Mouse (Mus musculus): ENCODE data around the gene Rbm8a2. TPM values are rescaled to one million over a fixed set of nuclear protein-coding genes. Genes with fewer than 3 reads are reported as not detected.
"Not testable (repeated sequence)": the region's sequence is repeated elsewhere in the genome, so short reads cannot be mapped to it uniquely, and the experiment has no call there.

Rbm8a2 gene
- polyA plus RNA-seq (2015; fragmentation: Nextera tagmentation; extraction: Ambion mirVana) = 0.47 and 0.48 TPM in 2 replicates

- not testable (repeated sequence) for H3K9ac ChIP-seq (replicated peaks; ENCODE audit: low read depth, low read length); H3K9me3 ChIP-seq (ENCODE audit: control insufficient read depth, low read length); ATAC-seq; H3K36me3 ChIP-seq (ENCODE audit: control insufficient read depth, insufficient read depth); H3K4me1 ChIP-seq (replicated peaks; ENCODE audit: control insufficient read depth, insufficient read depth, low read length); H3K27me3 ChIP-seq (replicated peaks; ENCODE audit: control insufficient read depth, insufficient read depth, low read length); H3K27ac ChIP-seq (ENCODE audit: low read length); H3K4me2 ChIP-seq (ENCODE audit: low read length); H3K4me3 ChIP-seq (replicated peaks; ENCODE audit: low read length)
- 97% methylated on average over 7 of the region's 7 CpGs for WGBS
Observed at GRCm38 (mm10) chr1:175979014-175979413, at the start of gene Rbm8a2. TSS of gene Rbm8a2 (minus strand) at chr1:175979114.

DNA sequence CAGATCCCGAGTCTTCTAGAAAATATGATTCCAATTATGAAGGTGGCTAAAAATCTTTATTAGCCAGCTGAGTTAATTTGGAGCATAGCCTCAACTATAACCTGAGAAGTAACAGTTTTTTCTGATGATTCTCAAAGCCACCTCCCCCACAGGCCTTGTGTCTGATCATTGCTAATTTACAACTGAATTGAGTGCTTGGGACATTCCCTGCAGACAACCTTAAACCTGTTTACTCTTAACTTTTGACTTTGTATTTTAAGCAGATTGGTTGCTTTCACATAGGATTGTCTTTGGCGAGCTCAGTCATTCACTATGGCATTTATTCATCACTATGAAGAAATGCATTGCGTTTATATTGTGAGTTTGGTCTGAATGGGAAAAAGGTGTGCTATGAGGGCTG, 49.5 kb upstream of the Rbm8a2 start:
- no peaks in the 10 kb centered on the region for H3K9me3 ChIP-seq (ENCODE audit: control insufficient read depth, low read length)
- H3K27ac ChIP-seq (ENCODE audit: low read length) = no peak overlapping the region
- no peaks in the 10 kb centered on the region for H3K27me3 ChIP-seq (replicated peaks; ENCODE audit: control insufficient read depth, insufficient read depth, low read length)
- H3K36me3 ChIP-seq (ENCODE audit: control insufficient read depth, insufficient read depth) = no peaks in the 10 kb centered on the region
- no peak overlapping the region for H3K9ac ChIP-seq (replicated peaks; ENCODE audit: low read depth, low read length)
- no peak for ATAC-seq
- 72% methylated on average over 3 of the region's 3 CpGs for WGBS
- no peaks in the 10 kb centered on the region for H3K4me1 ChIP-seq (replicated peaks; ENCODE audit: control insufficient read depth, insufficient read depth, low read length)
- H3K4me3 ChIP-seq (replicated peaks; ENCODE audit: low read length) = no peak overlapping the region
- H3K4me2 ChIP-seq (ENCODE audit: low read length) = no peak overlapping the region

DNA sequence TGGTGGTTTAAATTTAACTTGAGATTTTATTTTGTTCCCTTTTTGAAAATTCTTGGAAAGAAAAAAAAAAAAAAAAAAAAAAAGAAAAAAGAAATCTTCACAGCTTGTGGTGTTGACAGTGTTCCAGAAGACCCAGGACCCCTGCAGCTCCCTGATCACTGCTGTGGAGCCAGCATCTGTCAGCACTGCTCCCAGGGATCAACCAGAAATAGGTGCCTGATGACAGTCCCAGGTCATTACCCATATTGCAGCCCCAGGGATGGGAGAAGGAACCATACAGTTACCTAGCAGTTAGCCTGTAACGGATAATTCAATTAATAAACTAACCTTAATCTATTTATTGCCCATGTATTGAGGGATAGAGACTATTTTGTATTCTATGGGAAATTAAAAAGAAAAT, 45.6 kb upstream of the Rbm8a2 start:
- Histone ChIP-seq H3K9ac (replicated peaks; ENCODE audit: low read depth, low read length) (no peak overlapping the region), H3K4me3 (replicated peaks; ENCODE audit: low read length) (no peak overlapping the region), H3K36me3 (ENCODE audit: control insufficient read depth, insufficient read depth) (no peaks in the 10 kb centered on the region), H3K27ac (ENCODE audit: low read length) (no peak overlapping the region), H3K27me3 (replicated peaks; ENCODE audit: control insufficient read depth, insufficient read depth, low read length) (no peaks in the 10 kb centered on the region), H3K4me2 (ENCODE audit: low read length) (no peak overlapping the region), H3K4me1 (replicated peaks; ENCODE audit: control insufficient read depth, insufficient read depth, low read length) (no peaks in the 10 kb centered on the region), H3K9me3 (ENCODE audit: control insufficient read depth, low read length) (no peaks in the 10 kb centered on the region)
- 64% methylated on average over 1 of the region's 1 CpGs for WGBS
- ATAC-seq = no peak

GRCm38 (mm10) chr1:176018523-176018922, 39.6 kb upstream of the Rbm8a2 start:
- Histone ChIP-seq H3K9ac (replicated peaks; ENCODE audit: low read depth, low read length) (no peak overlapping the region), H3K4me3 (replicated peaks; ENCODE audit: low read length) (no peak overlapping the region)
- ATAC-seq = no peak

GRCm38 (mm10) chr1:176016076-176016475, 37.2 kb upstream of the Rbm8a2 start:
- Histone ChIP-seq H3K27ac (ENCODE audit: low read length) (no peak overlapping the region), H3K4me1 (replicated peaks; ENCODE audit: control insufficient read depth, insufficient read depth, low read length) (no peaks in the 10 kb centered on the region), H3K4me2 (ENCODE audit: low read length) (no peak overlapping the region), H3K9me3 (ENCODE audit: control insufficient read depth, low read length) (no peaks in the 10 kb centered on the region), H3K9ac (replicated peaks; ENCODE audit: low read depth, low read length) (no peak overlapping the region), H3K36me3 (ENCODE audit: control insufficient read depth, insufficient read depth) (no peaks in the 10 kb centered on the region), H3K27me3 (replicated peaks; ENCODE audit: control insufficient read depth, insufficient read depth, low read length) (no peaks in the 10 kb centered on the region), H3K4me3 (replicated peaks; ENCODE audit: low read length) (no peak overlapping the region)
- no peak for ATAC-seq
- WGBS = 50% methylated on average over 3 of the region's 3 CpGs

More at GRCm38 (mm10) chr1:176018523-176018922, 39.6 kb upstream of the Rbm8a2 start:
- Histone ChIP-seq H3K4me1 (replicated peaks; ENCODE audit: control insufficient read depth, insufficient read depth, low read length) (no peaks in the 10 kb centered on the region), H3K27me3 (replicated peaks; ENCODE audit: control insufficient read depth, insufficient read depth, low read length) (no peaks in the 10 kb centered on the region), H3K36me3 (ENCODE audit: control insufficient read depth, insufficient read depth) (no peaks in the 10 kb centered on the region), H3K4me2 (ENCODE audit: low read length) (no peak overlapping the region), H3K27ac (ENCODE audit: low read length) (no peak overlapping the region), H3K9me3 (ENCODE audit: control insufficient read depth, low read length) (no peaks in the 10 kb centered on the region)
- 90% methylated on average over 3 of the region's 3 CpGs for WGBS

GRCm38 (mm10) chr1:176013497-176014268, 34.8 kb upstream of the Rbm8a2 start:
- no peak overlapping the region for H3K4me3 ChIP-seq (replicated peaks; ENCODE audit: low read length)
- no peak overlapping the region for H3K27ac ChIP-seq (ENCODE audit: low read length)
- no peaks in the 10 kb centered on the region for H3K9me3 ChIP-seq (ENCODE audit: control insufficient read depth, low read length)
- H3K4me2 ChIP-seq (ENCODE audit: low read length) = no peak overlapping the region
- H3K27me3 ChIP-seq (replicated peaks; ENCODE audit: control insufficient read depth, insufficient read depth, low read length) = no peaks in the 10 kb centered on the region
- WGBS = 2% methylated on average over 3 of the region's 3 CpGs
- no peaks in the 10 kb centered on the region for H3K4me1 ChIP-seq (replicated peaks; ENCODE audit: control insufficient read depth, insufficient read depth, low read length)
- ATAC-seq = peak; percentile 43
- H3K36me3 ChIP-seq (ENCODE audit: control insufficient read depth, insufficient read depth) = no peaks in the 10 kb centered on the region
- H3K9ac ChIP-seq (replicated peaks; ENCODE audit: low read depth, low read length) = no peak overlapping the region

DNA sequence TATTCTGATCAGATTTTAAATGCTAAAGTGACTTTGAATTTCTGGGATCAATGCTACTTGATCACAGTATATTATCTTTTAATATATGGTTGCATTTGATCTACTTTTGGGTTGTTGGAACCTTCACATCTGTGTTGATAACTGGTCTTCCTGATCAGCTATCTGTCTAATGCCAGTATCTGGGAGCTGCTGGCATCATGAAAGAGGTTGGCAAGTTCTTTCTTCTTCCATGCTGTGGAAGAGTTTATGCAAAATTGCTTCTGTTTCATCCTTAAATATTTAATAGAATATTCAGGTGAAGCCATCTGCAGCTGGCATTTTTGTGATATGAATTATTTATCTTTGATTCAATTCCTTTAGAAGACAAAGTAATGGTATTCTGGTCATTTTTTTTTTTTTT, 32.6 kb upstream of the Rbm8a2 start:
- no peaks in the 10 kb centered on the region for H3K4me1 ChIP-seq (replicated peaks; ENCODE audit: control insufficient read depth, insufficient read depth, low read length)
- no peak overlapping the region for H3K27ac ChIP-seq (ENCODE audit: low read length)
- H3K27me3 ChIP-seq (replicated peaks; ENCODE audit: control insufficient read depth, insufficient read depth, low read length) = no peaks in the 10 kb centered on the region
- no peak overlapping the region for H3K4me3 ChIP-seq (replicated peaks; ENCODE audit: low read length)
- H3K4me2 ChIP-seq (ENCODE audit: low read length) = no peak overlapping the region
- no peak for ATAC-seq
- no peaks in the 10 kb centered on the region for H3K9me3 ChIP-seq (ENCODE audit: control insufficient read depth, low read length)
- H3K36me3 ChIP-seq (ENCODE audit: control insufficient read depth, insufficient read depth) = no peaks in the 10 kb centered on the region
- H3K9ac ChIP-seq (replicated peaks; ENCODE audit: low read depth, low read length) = no peak overlapping the region

GRCm38 (mm10) chr1:176011072-176011471, 32.2 kb upstream of the Rbm8a2 start:
- ATAC-seq = no peak
- no peaks in the 10 kb centered on the region for H3K27me3 ChIP-seq (replicated peaks; ENCODE audit: control insufficient read depth, insufficient read depth, low read length)

GRCm38 (mm10) chr1:176008411-176008810, 29.5 kb upstream of the Rbm8a2 start:
- H3K4me3 ChIP-seq (replicated peaks; ENCODE audit: low read length) = no peak overlapping the region
- no peak for ATAC-seq
- no peaks in the 10 kb centered on the region for H3K9me3 ChIP-seq (ENCODE audit: control insufficient read depth, low read length)
- 82% methylated on average over 2 of the region's 2 CpGs for WGBS
- no peaks in the 10 kb centered on the region for H3K36me3 ChIP-seq (ENCODE audit: control insufficient read depth, insufficient read depth)
- no peak overlapping the region for H3K9ac ChIP-seq (replicated peaks; ENCODE audit: low read depth, low read length)
- no peak overlapping the region for H3K4me2 ChIP-seq (ENCODE audit: low read length)
- no peak overlapping the region for H3K27ac ChIP-seq (ENCODE audit: low read length)
- H3K27me3 ChIP-seq (replicated peaks; ENCODE audit: control insufficient read depth, insufficient read depth, low read length) = no peaks in the 10 kb centered on the region
- no peaks in the 10 kb centered on the region for H3K4me1 ChIP-seq (replicated peaks; ENCODE audit: control insufficient read depth, insufficient read depth, low read length)

More at GRCm38 (mm10) chr1:176011072-176011471, 32.2 kb upstream of the Rbm8a2 start:
- Histone ChIP-seq H3K4me1 (replicated peaks; ENCODE audit: control insufficient read depth, insufficient read depth, low read length) (no peaks in the 10 kb centered on the region), H3K27ac (ENCODE audit: low read length) (no peak overlapping the region), H3K4me2 (ENCODE audit: low read length) (no peak overlapping the region), H3K4me3 (replicated peaks; ENCODE audit: low read length) (no peak overlapping the region), H3K9ac (replicated peaks; ENCODE audit: low read depth, low read length) (no peak overlapping the region), H3K9me3 (ENCODE audit: control insufficient read depth, low read length) (no peaks in the 10 kb centered on the region), H3K36me3 (ENCODE audit: control insufficient read depth, insufficient read depth) (no peaks in the 10 kb centered on the region)

DNA sequence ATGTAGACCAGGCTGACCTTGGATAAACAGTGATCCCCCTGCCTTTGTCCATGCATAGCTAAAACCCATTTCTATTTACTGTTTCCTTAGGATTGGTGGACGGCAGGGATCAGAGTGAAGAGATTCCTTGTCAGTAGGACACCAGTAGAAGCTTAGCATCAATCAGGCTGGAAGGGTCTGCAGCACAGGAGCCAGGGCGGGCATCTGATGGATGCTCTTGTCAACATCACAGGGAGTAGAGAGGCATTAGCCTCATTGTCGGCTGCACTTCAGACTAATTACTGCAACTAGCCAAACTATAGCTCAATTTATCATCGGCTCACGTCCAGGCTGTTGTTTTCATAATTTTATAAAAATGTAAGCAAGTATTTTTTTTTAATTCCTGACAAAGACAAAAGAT, 21.7 kb upstream of the Rbm8a2 start:
- H3K4me2 ChIP-seq (ENCODE audit: low read length) = no peak overlapping the region
- H3K9me3 ChIP-seq (ENCODE audit: control insufficient read depth, low read length) = no peaks in the 10 kb centered on the region
- H3K4me3 ChIP-seq (replicated peaks; ENCODE audit: low read length) = no peak overlapping the region
- H3K27ac ChIP-seq (ENCODE audit: low read length) = no peak overlapping the region
- H3K27me3 ChIP-seq (replicated peaks; ENCODE audit: control insufficient read depth, insufficient read depth, low read length) = no peaks in the 10 kb centered on the region
- 79% methylated on average over 5 of the region's 5 CpGs for WGBS
- no peaks in the 10 kb centered on the region for H3K36me3 ChIP-seq (ENCODE audit: control insufficient read depth, insufficient read depth)
- ATAC-seq = no peak
- no peak overlapping the region for H3K9ac ChIP-seq (replicated peaks; ENCODE audit: low read depth, low read length)
- H3K4me1 ChIP-seq (replicated peaks; ENCODE audit: control insufficient read depth, insufficient read depth, low read length) = peaks cover 8% of the 10 kb centered on the region; the same call in 1 of the 2 replicates

Data from forebrain, embryonic 16.5 days (tissue).